Mouse (Mus musculus): ENCODE data around the gene Mtrf1.
A peak's percentile ranks its signal among the peaks of the same experiment; 100 is the strongest.
"Not testable (repeated sequence)": the region's sequence is repeated elsewhere in the genome, so short reads cannot be mapped to it uniquely, and the experiment has no call there.

The Mtrf1 gene

GRCm38 (mm10) chr14:79445055-79445620, 47.6 kb downstream of the Mtrf1 start:
- no peak for DNase-seq (ENCODE audit: low spot score)

- DNase-seq (ENCODE audit: low spot score): peak; percentile 41
Measured at GRCm38 (mm10) chr14:79451681-79452590, 54.4 kb downstream of the Mtrf1 start, which contains the start of gene Kbtbd6. Gene Kbtbd6 (plus strand): TSS chr14:79451835.

GRCm38 (mm10) chr14:79452591-79452934, 55.0 kb downstream of the Mtrf1 start:
- DNase-seq (ENCODE audit: low spot score): not testable (repeated sequence)

GRCm38 (mm10) chr14:79460401-79460800, 62.8 kb downstream of the Mtrf1 start:
- DNase-seq (ENCODE audit: low spot score): no peak

- DNase-seq (ENCODE audit: low spot score): no peak
Measured at GRCm38 (mm10) chr14:79460988-79461387, 63.4 kb downstream of the Mtrf1 start.

GRCm38 (mm10) chr14:79465623-79466022, 68.1 kb downstream of the Mtrf1 start:
- DNase-seq (ENCODE audit: low spot score): no peak

- DNase-seq (ENCODE audit: low spot score): no peak
Measured at GRCm38 (mm10) chr14:79467621-79468020, 70.0 kb downstream of the Mtrf1 start.
